Mouse (Mus musculus): ENCODE measurements around the gene Cyren. TPM values are rescaled to one million over a fixed set of nuclear protein-coding genes. Genes with fewer than 3 reads are reported as not detected.

Gene Cyren
- polyA plus RNA-seq, 1 experiment from 2014 or later, result 13.3 TPM

DNA sequence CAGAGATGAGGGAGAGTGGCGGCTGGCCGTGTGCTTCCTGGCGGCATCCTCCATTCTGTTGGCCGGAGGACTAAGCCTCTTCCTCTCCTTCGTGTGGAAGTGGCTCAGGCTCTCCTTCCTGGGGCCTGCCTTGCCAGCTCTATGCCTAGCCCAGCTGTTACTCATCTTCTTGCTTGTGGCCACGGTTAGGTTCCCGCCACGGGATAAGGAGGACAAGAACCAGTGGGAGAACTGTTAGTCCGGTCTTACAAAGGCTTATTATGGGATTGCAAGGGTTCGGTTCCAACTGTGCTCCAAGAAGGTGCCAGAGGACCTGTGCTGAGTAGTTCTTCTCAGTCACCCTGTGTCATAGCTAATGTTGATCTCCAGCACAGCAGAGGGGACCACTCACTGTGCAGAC is 5.0 kb downstream of the Cyren start:
- Histone ChIP-seq H3K27me3 (ENCODE audit: control insufficient read depth, insufficient read depth, low read length) (no peaks in the 10 kb centered on the region), H3K4me1 (ENCODE audit: control insufficient read depth, insufficient read depth, low read length) (no peaks in the 10 kb centered on the region), H3K4me3 (ENCODE audit: low read depth, low read length) (no peak overlapping the region), H3K9ac (ENCODE audit: low read length) (no peak overlapping the region), H3K27ac (ENCODE audit: low read depth, low read length) (no peak overlapping the region), H3K36me3 (ENCODE audit: control insufficient read depth, insufficient read depth, low read length) (no peaks in the 10 kb centered on the region), H3K9me3 (ENCODE audit: control insufficient read depth, low read length) (no peaks in the 10 kb centered on the region), H3K4me2 (ENCODE audit: low read depth) (no peak overlapping the region)
- DNase-seq (ENCODE audit: low spot score) (no peak), ATAC-seq (ENCODE audit: insufficient read depth, low FRiP score, low TSS enrichment) (no peak)
- 91% methylated on average over 10 of the region's 10 CpGs for WGBS

DNA sequence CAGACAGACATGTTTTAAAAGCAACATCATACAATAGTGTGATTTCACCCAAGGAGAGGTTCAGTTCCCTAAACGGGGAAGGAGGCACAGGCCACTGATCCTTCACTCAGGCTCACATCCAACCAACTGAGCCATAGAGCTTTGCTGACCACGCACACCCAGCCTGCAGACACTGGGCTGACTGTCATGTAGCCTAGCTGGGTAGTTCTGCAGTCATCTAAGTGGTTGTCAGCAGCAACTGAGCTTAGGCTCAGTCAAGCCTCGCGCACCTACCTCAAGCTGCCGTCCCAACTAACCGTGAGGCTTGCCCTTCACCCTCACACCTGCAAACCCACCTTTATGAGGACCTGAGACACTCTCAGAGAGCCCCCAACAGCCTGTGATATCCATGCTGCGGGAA is 5.9 kb downstream of the Cyren start:
- Histone ChIP-seq H3K9me3 (ENCODE audit: control insufficient read depth, low read length) (no peaks in the 10 kb centered on the region), H3K27me3 (ENCODE audit: control insufficient read depth, insufficient read depth, low read length) (no peaks in the 10 kb centered on the region), H3K4me1 (ENCODE audit: control insufficient read depth, insufficient read depth, low read length) (no peaks in the 10 kb centered on the region), H3K4me2 (ENCODE audit: low read depth) (no peak overlapping the region), H3K4me3 (ENCODE audit: low read depth, low read length) (no peak overlapping the region), H3K9ac (ENCODE audit: low read length) (no peak overlapping the region), H3K36me3 (ENCODE audit: control insufficient read depth, insufficient read depth, low read length) (no peaks in the 10 kb centered on the region), H3K27ac (ENCODE audit: low read depth, low read length) (no peak overlapping the region)
- WGBS, result 91% methylated on average over 7 of the region's 7 CpGs
- ATAC-seq (ENCODE audit: insufficient read depth, low FRiP score, low TSS enrichment), result no peak
- no peak for DNase-seq (ENCODE audit: low spot score)

DNA sequence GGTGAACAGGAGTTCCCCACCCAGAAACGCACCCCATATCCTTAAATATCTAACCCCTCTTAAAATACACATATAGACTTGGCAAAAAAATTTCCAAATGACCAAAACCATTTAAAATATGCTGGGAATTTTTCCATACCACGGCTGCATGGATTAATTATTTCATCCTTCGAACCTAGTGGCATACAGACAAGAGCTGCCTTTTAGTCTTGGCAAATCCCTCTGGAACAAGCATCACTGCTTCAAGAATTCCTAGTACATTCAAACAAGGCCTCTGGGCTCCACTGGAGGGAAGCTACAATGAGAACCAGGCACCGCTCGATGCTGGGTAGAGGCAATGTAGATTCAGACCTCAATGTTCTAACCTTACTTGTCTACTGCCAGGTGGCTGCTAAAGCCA is 7.1 kb downstream of the Cyren start:
- Histone ChIP-seq H3K36me3 (ENCODE audit: control insufficient read depth, insufficient read depth, low read length) (no peaks in the 10 kb centered on the region), H3K9ac (ENCODE audit: low read length) (no peak overlapping the region), H3K27ac (ENCODE audit: low read depth, low read length) (no peak overlapping the region), H3K4me3 (ENCODE audit: low read depth, low read length) (no peak overlapping the region), H3K4me1 (ENCODE audit: control insufficient read depth, insufficient read depth, low read length) (no peaks in the 10 kb centered on the region), H3K9me3 (ENCODE audit: control insufficient read depth, low read length) (no peaks in the 10 kb centered on the region), H3K27me3 (ENCODE audit: control insufficient read depth, insufficient read depth, low read length) (no peaks in the 10 kb centered on the region), H3K4me2 (ENCODE audit: low read depth) (no peak overlapping the region)
- DNase-seq (ENCODE audit: low spot score), result no peak
- ATAC-seq (ENCODE audit: insufficient read depth, low FRiP score, low TSS enrichment), result no peak
- 89% methylated on average over 5 of the region's 5 CpGs for WGBS

DNA sequence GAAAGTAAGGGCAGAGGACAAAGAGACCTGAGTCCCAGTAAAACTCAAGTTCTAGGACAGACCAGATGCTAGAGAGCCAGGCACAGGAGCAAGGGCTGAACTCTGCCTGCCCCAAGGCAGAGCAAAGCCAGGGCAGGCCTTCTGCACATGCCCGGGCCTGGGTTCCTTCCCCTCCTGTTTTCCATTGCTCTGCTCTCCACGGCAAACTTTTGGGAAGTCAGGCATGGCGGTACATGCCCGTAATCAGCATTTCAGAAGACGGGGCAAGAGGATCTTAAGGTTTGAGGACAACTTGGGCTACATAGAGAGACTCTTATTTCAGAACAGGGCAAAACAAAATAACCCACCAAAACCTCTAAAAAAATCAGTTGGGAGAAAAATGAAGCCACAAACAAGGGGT is 7.7 kb downstream of the Cyren start:
- Histone ChIP-seq H3K9me3 (ENCODE audit: control insufficient read depth, low read length) (no peaks in the 10 kb centered on the region), H3K4me2 (ENCODE audit: low read depth) (no peak overlapping the region), H3K27me3 (ENCODE audit: control insufficient read depth, insufficient read depth, low read length) (no peaks in the 10 kb centered on the region), H3K36me3 (ENCODE audit: control insufficient read depth, insufficient read depth, low read length) (no peaks in the 10 kb centered on the region), H3K4me3 (ENCODE audit: low read depth, low read length) (no peak overlapping the region), H3K27ac (ENCODE audit: low read depth, low read length) (no peak overlapping the region), H3K9ac (ENCODE audit: low read length) (no peak overlapping the region), H3K4me1 (ENCODE audit: control insufficient read depth, insufficient read depth, low read length) (no peaks in the 10 kb centered on the region)
- WGBS, result 91% methylated on average over 5 of the region's 5 CpGs
- no peak for DNase-seq (ENCODE audit: low spot score)
- ATAC-seq (ENCODE audit: insufficient read depth, low FRiP score, low TSS enrichment), result no peak

DNA sequence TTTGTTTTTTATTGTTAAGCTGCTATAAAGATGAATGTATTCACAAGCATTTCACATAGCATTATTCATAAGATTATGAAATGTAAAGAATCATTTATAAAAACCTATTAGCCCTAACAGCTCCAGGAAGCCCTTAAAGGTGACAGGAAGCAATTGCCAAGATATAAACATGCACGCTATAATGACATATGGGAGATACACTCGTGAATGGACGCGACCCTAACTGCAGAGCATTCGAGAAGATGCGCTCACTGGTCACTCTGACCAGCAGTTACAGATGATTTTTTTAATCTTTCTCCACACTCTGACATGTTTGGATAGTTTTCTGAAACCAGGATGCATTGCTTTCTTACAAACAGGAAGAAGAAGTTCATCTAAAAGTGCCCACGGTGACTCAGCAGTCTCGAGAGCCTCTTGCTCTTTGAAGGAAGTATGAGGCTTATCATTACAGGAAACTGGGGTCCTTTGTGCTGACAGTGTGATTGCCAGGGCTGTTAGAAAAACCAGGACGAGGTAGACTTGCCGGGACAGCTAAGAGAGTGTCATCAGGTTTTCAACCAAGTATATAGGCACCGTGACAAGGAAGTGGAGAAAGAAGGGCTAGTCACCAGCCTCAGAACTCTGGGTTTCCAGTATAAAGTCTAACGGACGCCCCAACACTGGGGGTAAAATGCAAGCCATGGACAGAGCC is 8.5 kb downstream of the Cyren start:
- no peaks in the 10 kb centered on the region for H3K4me1 ChIP-seq (ENCODE audit: control insufficient read depth, insufficient read depth, low read length)
- ATAC-seq (ENCODE audit: insufficient read depth, low FRiP score, low TSS enrichment), result no peak
- no peaks in the 10 kb centered on the region for H3K9me3 ChIP-seq (ENCODE audit: control insufficient read depth, low read length)
- H3K27ac ChIP-seq (ENCODE audit: low read depth, low read length), result no peak overlapping the region
- 81% methylated on average over 13 of the region's 13 CpGs for WGBS
- H3K27me3 ChIP-seq (ENCODE audit: control insufficient read depth, insufficient read depth, low read length), result no peaks in the 10 kb centered on the region
- no peak for DNase-seq (ENCODE audit: low spot score)
- H3K4me3 ChIP-seq (ENCODE audit: low read depth, low read length), result no peak overlapping the region
- H3K4me2 ChIP-seq (ENCODE audit: low read depth), result no peak overlapping the region
- H3K36me3 ChIP-seq (ENCODE audit: control insufficient read depth, insufficient read depth, low read length), result no peaks in the 10 kb centered on the region
- H3K9ac ChIP-seq (ENCODE audit: low read length), result no peak overlapping the region

DNA sequence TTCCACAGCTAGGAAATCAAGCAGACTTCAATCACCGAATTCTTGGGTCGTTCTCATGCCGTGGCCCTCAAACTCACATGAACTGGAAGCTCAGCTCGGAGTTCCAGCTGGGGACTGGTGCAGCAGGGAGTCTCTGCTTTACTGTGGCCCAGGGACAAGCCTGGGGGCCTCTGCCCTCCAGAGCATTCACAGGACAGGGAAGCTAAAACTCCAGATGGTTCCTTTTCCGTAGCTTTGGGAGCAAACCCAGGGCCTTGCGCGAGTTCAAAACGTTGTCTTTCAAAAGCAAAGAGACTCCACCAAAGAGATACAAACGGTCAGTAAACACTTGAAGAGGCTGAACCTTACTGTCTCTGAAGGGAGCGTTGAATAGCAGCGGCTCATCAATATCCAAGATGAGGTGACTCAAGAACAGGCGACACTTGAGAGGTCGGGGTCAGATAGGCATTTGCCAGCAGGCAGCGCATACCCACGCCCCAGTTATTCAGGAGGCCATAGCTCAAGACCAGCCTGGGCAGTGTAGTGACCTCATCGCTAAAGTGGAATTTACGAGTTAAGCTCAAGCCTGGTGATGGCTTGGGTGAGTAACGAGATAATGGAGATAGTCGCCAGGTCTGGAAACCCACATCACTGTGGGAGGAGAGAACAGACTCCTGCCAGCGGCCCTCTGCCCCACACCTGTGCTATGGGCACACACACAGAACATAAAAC is 9.2 kb downstream of the Cyren start:
- no peak overlapping the region for H3K27ac ChIP-seq (ENCODE audit: low read depth, low read length)
- no peaks in the 10 kb centered on the region for H3K9me3 ChIP-seq (ENCODE audit: control insufficient read depth, low read length)
- H3K4me1 ChIP-seq (ENCODE audit: control insufficient read depth, insufficient read depth, low read length), result no peaks in the 10 kb centered on the region
- H3K36me3 ChIP-seq (ENCODE audit: control insufficient read depth, insufficient read depth, low read length), result no peaks in the 10 kb centered on the region
- DNase-seq (ENCODE audit: low spot score), result no peak
- no peak overlapping the region for H3K4me3 ChIP-seq (ENCODE audit: low read depth, low read length)
- H3K27me3 ChIP-seq (ENCODE audit: control insufficient read depth, insufficient read depth, low read length), result no peaks in the 10 kb centered on the region
- WGBS, result 83% methylated on average over 20 of the region's 20 CpGs
- H3K9ac ChIP-seq (ENCODE audit: low read length), result no peak overlapping the region
- no peak overlapping the region for H3K4me2 ChIP-seq (ENCODE audit: low read depth)
- ATAC-seq (ENCODE audit: insufficient read depth, low FRiP score, low TSS enrichment), result no peak

DNA sequence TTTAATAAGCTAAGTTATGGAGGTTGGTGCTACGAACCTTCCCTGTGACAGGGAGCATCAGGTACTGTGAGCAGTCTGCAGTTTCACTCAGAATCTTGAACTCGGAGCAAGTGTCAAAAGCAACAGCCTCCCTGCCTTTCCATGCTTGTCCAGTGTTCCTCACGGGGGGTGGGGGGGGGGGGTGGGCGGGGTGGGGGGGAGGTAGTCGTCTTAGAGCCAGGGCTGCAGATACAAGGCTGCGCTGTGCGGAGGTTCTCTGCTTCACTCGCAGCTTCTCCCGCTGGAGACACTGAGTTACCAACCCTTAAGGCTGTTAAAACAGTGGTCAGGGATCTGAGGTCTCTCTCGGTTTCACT is 9.9 kb downstream of the Cyren start:
- WGBS, result 74% methylated on average over 10 of the region's 10 CpGs
- no peaks in the 10 kb centered on the region for H3K9me3 ChIP-seq (ENCODE audit: control insufficient read depth, low read length)
- no peaks in the 10 kb centered on the region for H3K4me1 ChIP-seq (ENCODE audit: control insufficient read depth, insufficient read depth, low read length)
- no peak for ATAC-seq (ENCODE audit: insufficient read depth, low FRiP score, low TSS enrichment)
- no peak for DNase-seq (ENCODE audit: low spot score)
- H3K27me3 ChIP-seq (ENCODE audit: control insufficient read depth, insufficient read depth, low read length), result no peaks in the 10 kb centered on the region
- H3K4me3 ChIP-seq (ENCODE audit: low read depth, low read length), result no peak overlapping the region
- no peak overlapping the region for H3K27ac ChIP-seq (ENCODE audit: low read depth, low read length)
- no peak overlapping the region for H3K4me2 ChIP-seq (ENCODE audit: low read depth)
- no peaks in the 10 kb centered on the region for H3K36me3 ChIP-seq (ENCODE audit: control insufficient read depth, insufficient read depth, low read length)
- no peak overlapping the region for H3K9ac ChIP-seq (ENCODE audit: low read length)

DNA sequence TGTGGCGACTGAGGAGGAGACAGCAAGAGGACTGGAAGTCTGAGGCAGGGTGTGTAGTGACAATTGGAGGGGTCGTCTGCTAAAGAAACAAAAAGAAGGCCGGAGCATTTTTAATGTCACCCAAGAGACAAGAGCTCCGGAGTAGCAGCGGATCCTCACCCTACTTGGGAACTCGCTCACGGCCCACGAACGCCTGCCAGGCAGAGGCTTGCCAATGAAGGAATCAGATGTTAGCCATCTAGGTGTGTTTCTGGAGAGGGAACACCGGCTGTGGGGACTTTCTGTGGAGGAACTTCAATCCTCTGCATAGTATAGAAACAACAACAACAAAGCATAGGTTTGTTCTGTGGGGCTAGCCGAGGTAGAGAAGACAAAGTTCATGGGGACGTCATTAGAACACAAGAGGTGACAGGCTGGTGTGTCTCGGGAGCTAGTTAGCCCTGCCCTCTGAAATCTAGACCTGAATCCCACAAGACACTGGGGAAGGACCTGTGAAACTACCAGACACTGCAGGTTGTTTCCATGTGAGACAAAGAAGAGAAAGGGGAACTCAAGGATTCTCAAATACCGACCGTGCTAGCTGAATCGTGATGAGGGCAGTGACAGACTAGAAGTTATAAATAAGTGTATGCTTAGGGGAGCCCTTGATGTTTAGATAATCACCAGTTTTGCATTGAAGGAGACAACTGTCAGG is 10.4 kb downstream of the Cyren start:
- Histone ChIP-seq H3K4me1 (ENCODE audit: control insufficient read depth, insufficient read depth, low read length) (no peaks in the 10 kb centered on the region), H3K4me3 (ENCODE audit: low read depth, low read length) (no peak overlapping the region), H3K27me3 (ENCODE audit: control insufficient read depth, insufficient read depth, low read length) (no peaks in the 10 kb centered on the region), H3K27ac (ENCODE audit: low read depth, low read length) (no peak overlapping the region), H3K9ac (ENCODE audit: low read length) (no peak overlapping the region), H3K4me2 (ENCODE audit: low read depth) (no peak overlapping the region), H3K36me3 (ENCODE audit: control insufficient read depth, insufficient read depth, low read length) (no peaks in the 10 kb centered on the region), H3K9me3 (ENCODE audit: control insufficient read depth, low read length) (no peaks in the 10 kb centered on the region)
- 78% methylated on average over 16 of the region's 16 CpGs for WGBS
- DNase-seq (ENCODE audit: low spot score) (no peak), ATAC-seq (ENCODE audit: insufficient read depth, low FRiP score, low TSS enrichment) (no peak)

DNA sequence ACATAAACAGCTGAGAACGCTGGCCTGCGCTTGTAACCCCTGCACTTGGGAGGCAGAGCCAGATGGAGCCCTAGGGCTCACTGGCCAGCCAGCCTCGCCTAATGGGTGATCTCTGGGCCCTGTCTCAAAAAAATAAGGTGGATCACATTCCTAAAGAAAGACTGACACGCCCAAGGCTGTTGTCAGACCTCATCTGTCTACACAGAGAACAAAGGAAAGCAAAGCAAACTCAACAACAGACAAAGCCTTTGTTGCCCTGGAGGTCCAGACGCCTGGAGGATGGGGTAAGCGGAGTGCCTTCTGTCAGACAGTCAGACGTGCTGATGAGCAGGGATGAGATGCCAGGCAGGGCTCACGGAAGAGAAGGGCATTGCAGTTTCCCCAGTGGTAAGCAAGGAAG is 11.1 kb downstream of the Cyren start:
- Histone ChIP-seq H3K4me2 (ENCODE audit: low read depth) (no peak overlapping the region), H3K4me1 (ENCODE audit: control insufficient read depth, insufficient read depth, low read length) (no peaks in the 10 kb centered on the region), H3K4me3 (ENCODE audit: low read depth, low read length) (no peak overlapping the region), H3K36me3 (ENCODE audit: control insufficient read depth, insufficient read depth, low read length) (no peaks in the 10 kb centered on the region), H3K27me3 (ENCODE audit: control insufficient read depth, insufficient read depth, low read length) (no peaks in the 10 kb centered on the region), H3K27ac (ENCODE audit: low read depth, low read length) (no peak overlapping the region), H3K9ac (ENCODE audit: low read length) (0 out of 2 replicates have a peak overlapping the region, but pooled peaks have one; percentile 18), H3K9me3 (ENCODE audit: control insufficient read depth, low read length) (no peaks in the 10 kb centered on the region)
- ATAC-seq (ENCODE audit: insufficient read depth, low FRiP score, low TSS enrichment) (no peak; the same call in 1 of the 2 replicates), DNase-seq (ENCODE audit: low spot score) (peak; percentile 46)
- 46% methylated on average over 8 of the region's 8 CpGs for WGBS

Measured in neural tube, embryonic 11.5 days (tissue).